Mouse (Mus musculus) bone marrow, adult 2 months (tissue): ENCODE measurements around the gene Polg2.

Experiments used
- CTCF ChIP-seq: fragments of 200-500 bp; IDR thresholded peaks from 2 replicates; pipeline ENCODE4 v1.5.1; 2011; ENCODE audit warnings: low read length, control low read depth; ENCODE audit not compliant: control insufficient read depth, insufficient read depth
- POLR2A ChIP-seq: fragments of 200-500 bp; IDR thresholded peaks from 2 replicates; pipeline ENCODE4 v1.6.1; 2011; ENCODE audit warnings: low read depth, mild to moderate bottlenecking, control low read depth, low read length, borderline replicate concordance; ENCODE audit not compliant: control insufficient read depth

DNA sequence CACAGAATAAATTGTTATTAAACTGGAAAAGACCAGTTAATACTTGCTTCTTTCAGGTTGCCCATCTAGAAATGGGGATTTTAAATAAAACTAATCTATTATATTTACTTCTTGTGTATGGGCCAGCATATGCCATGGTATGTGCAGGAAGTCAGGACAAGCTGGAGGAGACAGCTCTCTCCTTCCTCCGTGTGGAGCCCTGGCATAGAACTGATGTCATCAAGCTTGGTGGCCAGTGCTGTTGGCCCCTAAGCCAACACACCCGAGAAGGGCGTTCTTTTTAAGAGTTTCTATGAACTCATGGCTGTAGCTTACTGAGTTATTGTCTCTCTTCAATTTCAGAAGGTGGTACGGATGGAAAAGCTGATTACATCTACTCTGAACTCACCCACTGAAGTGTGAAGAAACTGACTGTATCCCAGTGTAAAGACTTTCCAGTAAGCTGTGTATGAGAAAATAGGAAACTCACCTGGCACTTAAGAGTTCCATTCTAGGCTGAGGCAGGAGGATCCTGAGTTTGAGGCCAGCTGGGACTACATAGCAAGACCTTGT lies 12.7 kb downstream of the Polg2 start:
- TF ChIP-seq POLR2A (no peak), CTCF (no peak)
